Mouse (Mus musculus) small intestine, adult 2 months (tissue): ENCODE results near the gene Msi2. TPM values are rescaled to one million over a fixed set of nuclear protein-coding genes. Genes with fewer than 3 reads are reported as not detected.

Experiments used
- H3K27ac ChIP-seq: fragments of 200-500 bp; 2 replicates; pipeline ENCODE4 v1.5.1; 2012; ENCODE audit warnings: low read depth, low read length, control low read depth, inconsistent platforms; ENCODE audit not compliant: insufficient read depth
- H3K27me3 ChIP-seq: fragments of 200-500 bp; 2 replicates; pipeline ENCODE4 v1.6.1; 2012; ENCODE audit warnings: mild to moderate bottlenecking, moderate library complexity, low read length, inconsistent platforms; ENCODE audit not compliant: control insufficient read depth, insufficient read depth
- H3K36me3 ChIP-seq: fragments of 200-500 bp; 2 replicates; pipeline ENCODE4 v1.6.1; 2012; ENCODE audit warnings: mild to moderate bottlenecking, low read length, control low read depth, inconsistent platforms; ENCODE audit not compliant: control insufficient read depth, insufficient read depth
- H3K4me1 ChIP-seq: fragments of 200-500 bp; 2 replicates; pipeline ENCODE4 v1.6.1; 2012; ENCODE audit warnings: low read length, inconsistent platforms, mixed read lengths; ENCODE audit not compliant: control insufficient read depth, insufficient read depth, insufficient read length
- H3K4me3 ChIP-seq: fragments of 200-500 bp; 2 replicates; pipeline ENCODE4 v1.5.1; 2012; ENCODE audit warnings: low read depth, mild to moderate bottlenecking, control low read depth, inconsistent platforms, low read length, moderate library complexity
- CTCF ChIP-seq: fragments of 200-500 bp; IDR thresholded peaks from 2 replicates; pipeline ENCODE4 v1.5.1; 2012; ENCODE audit warnings: low read depth, mild to moderate bottlenecking, control low read depth, inconsistent platforms, low read length, moderate library complexity, mixed read lengths; ENCODE audit not compliant: insufficient replicate concordance, insufficient read length; ENCODE audit errors: extremely low read depth
- POLR2A ChIP-seq: fragments of 200-500 bp; IDR thresholded peaks from 2 replicates; pipeline ENCODE4 v1.6.1; 2012; ENCODE audit warnings: low read depth, mild to moderate bottlenecking, control low read depth, inconsistent platforms, low read length, moderate library complexity
- WGBS: fragments of 180-500 bp; shearing (Covaris S2); methylation state at CpG from one replicate; pipeline ENCODE4 v1.1.7; 2018; 5-methylcytosine and 5-hydroxymethylcytosine counted together
- polyA plus RNA-seq: library from polyadenylated mRNA; depleted of rRNA; stranded (reverse); fragments of >200 nt; gene quantifications from 2 replicates; pipeline ENCODE4 v1.2.3, GENCODE M21; 2012

The Msi2 gene
- polyA plus RNA-seq, 1 experiment = 8.8 TPM

DNA sequence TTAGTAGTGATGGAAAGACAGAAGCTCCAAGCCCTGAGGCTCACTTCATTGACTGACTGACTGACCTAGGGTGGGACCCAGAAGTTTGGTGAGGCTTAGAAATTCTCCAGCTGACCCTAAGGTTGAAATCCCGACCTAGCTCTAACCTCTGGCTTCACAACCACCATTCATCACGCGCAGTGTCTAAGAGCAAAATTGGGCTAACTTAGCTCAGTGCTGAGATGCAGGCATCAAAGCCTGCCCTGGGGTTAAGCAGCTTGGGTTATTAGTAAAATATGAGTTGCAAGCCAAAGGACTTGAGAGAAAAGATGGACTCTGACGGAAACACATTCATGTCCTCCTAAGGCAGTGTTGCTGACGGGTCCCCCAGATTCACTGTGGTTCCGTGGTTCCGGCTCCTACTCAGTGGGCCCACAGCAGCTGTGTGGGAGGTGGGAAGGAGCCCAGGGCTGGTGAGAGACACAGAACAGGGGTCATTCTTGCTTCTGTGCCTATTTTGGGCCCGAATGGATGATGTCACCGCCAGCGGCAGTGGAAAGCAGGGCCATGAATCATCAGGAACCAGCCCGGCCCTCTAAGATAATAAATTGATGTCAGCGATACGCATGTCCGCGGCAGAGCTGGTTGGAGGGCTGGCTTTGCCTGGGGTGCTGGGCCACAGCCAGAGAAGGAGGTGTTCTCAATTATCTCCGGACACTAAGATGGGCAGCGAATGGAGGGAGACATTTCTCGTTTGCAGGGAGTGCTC is 250.6 kb downstream of the Msi2 start:
- no peaks in the 10 kb centered on the region for H3K36me3 ChIP-seq
- peaks cover 11% of the 10 kb centered on the region for H3K4me1 ChIP-seq
- H3K27me3 ChIP-seq = no peaks in the 10 kb centered on the region
- no peak for TF ChIP-seq CTCF
- TF ChIP-seq POLR2A = no peak
- H3K4me3 ChIP-seq = no peak overlapping the region
- WGBS = 61% methylated on average over 18 of the region's 18 CpGs
- no peak overlapping the region for H3K27ac ChIP-seq

DNA sequence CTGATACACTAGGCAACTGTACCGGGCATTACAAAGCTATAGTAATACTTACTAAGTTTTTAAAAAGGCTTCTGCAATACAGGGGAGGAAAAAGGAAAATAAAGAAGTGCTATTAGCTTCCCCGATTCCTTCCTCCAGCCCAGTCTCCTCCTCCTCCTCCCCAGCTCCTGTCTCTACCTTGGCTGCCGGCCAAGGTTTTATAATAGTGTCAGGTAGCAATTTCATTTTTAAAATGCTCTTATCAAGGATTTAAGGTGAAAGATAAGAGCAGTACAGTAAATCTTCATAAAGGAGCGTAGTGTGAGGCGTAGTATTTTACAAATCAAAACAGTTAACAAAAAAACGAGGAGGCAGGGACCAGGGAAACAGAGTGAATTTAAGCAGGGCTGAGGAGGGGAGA is 254.4 kb downstream of the Msi2 start:
- Histone ChIP-seq H3K27me3 (no peaks in the 10 kb centered on the region), H3K36me3 (no peaks in the 10 kb centered on the region), H3K27ac (no peak overlapping the region), H3K4me3 (no peak overlapping the region), H3K4me1 (peaks cover 9% of the 10 kb centered on the region)
- WGBS = 29% methylated on average over 6 of the region's 6 CpGs
- TF ChIP-seq POLR2A = no peak
- TF ChIP-seq CTCF = no peak

GRCm38 (mm10) chr11:88462789-88463188 is 255.5 kb downstream of the Msi2 start:
- no peaks in the 10 kb centered on the region for H3K36me3 ChIP-seq
- peaks cover 7% of the 10 kb centered on the region; the same call in 1 of the 2 replicates for H3K4me1 ChIP-seq
- H3K27ac ChIP-seq = no peak overlapping the region
- H3K4me3 ChIP-seq = no peak overlapping the region
- no peaks in the 10 kb centered on the region for H3K27me3 ChIP-seq
- 95% methylated on average over 8 of the region's 8 CpGs for WGBS
- TF ChIP-seq POLR2A (no peak), CTCF (no peak)

DNA sequence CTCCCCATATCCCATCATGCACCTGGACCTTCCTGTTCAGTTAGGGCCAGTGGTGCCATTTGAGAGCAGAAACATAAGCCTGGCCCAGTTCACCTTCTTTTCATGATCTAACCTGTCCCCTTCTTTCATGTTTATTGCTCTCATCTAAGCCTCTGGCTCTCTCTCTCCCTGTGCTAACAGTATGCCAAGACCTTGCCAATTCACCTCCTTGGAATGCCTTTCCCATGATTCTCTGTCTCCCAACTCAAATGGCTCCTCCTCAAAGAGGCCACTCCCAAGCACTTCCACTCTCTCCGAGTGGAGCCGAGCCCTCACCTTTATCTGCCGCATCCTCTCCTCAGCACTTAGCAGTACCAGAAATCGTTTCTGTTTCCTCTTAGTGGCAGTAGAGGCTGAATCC is 256.7 kb downstream of the Msi2 start:
- Histone ChIP-seq H3K36me3 (no peaks in the 10 kb centered on the region), H3K4me3 (no peak overlapping the region), H3K27ac (no peak overlapping the region), H3K27me3 (no peaks in the 10 kb centered on the region), H3K4me1 (peaks cover 7% of the 10 kb centered on the region; the same call in 1 of the 2 replicates)
- TF ChIP-seq POLR2A = no peak
- no peak for TF ChIP-seq CTCF
- 28% methylated on average over 4 of the region's 4 CpGs for WGBS

DNA sequence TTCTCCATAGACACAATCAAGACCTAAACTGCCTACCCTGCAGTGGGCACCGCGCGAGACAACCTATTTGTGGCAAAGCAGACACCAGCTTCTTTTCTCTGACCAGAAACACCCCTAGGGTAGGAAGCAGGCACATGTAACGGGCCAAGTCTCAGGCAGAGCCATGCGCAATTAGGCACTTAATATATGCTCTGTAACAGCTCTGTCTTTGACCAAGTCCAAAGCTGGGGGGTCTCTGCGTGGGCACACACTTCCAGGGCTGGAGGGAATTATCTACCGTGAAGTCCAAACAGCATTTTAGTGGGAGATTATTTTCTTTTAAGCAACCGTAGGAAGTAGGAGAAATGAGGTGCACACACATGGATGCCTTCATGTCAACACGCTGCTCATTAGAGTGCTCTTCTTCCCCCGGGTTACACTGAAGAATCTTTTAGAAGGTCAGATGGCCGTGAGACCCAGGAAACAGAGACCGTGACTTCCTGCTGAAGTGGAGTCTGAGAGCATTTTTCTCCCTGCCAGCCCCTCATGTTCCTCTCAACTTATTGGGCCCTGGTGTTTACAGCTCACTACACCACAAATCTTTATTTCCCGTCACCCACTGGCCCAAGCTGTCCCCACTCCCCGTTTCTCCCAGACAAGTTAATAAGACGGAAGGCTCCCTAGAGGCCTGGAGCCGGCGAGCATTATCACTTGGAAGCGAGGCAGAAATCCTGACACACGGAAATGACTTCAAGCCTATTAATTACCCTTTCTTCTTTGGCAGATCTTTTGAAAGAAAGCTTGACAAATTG is 258.2 kb downstream of the Msi2 start:
- WGBS = 88% methylated on average over 19 of the region's 19 CpGs
- Histone ChIP-seq H3K27ac (no peak overlapping the region), H3K36me3 (no peaks in the 10 kb centered on the region)

DNA sequence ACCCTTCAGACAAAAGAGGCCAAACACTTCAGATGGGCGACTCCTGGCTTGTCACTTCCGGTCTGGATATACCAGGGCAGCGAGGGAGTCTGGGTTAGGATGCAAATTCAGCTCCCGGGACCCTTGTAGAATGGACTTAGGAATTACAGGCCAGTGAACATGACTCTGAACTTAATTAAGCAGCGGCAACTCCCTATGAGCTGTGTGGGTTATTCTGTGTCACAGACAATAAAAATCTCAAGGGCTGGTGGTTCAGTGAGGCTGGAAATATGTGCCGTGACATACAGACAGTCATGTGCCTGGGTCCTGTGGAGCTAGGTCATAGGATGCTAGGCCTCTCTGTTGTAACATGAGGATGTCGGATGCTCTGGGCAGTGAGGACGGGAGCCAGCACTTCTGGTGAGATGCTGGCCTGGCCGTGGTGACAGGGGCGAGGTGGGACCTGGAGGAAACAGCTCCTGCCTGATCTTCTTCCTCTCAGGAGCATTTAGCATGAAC is 261.0 kb downstream of the Msi2 start:
- Histone ChIP-seq H3K27me3 (no peaks in the 10 kb centered on the region), H3K36me3 (no peaks in the 10 kb centered on the region), H3K4me3 (no peak overlapping the region), H3K27ac (no peak overlapping the region), H3K4me1 (no peaks in the 10 kb centered on the region)
- 92% methylated on average over 10 of the region's 10 CpGs for WGBS
- TF ChIP-seq POLR2A = no peak
- no peak for TF ChIP-seq CTCF

More for the DNA sequence above, 258.2 kb downstream of the Msi2 start:
- Histone ChIP-seq H3K4me1 (peaks cover 7% of the 10 kb centered on the region; the same call in 1 of the 2 replicates), H3K4me3 (no peak overlapping the region), H3K27me3 (no peaks in the 10 kb centered on the region)
- TF ChIP-seq POLR2A (no peak), CTCF (no peak)
